Mouse (Mus musculus) myocyte (in vitro differentiated cells): Measurements from ENCODE around the gene Slco3a1.

Source experiments
- E2F4 ChIP-seq: IDR thresholded peaks from one replicate; pipeline ENCODE4 v1.6.1; 2011; ENCODE audit warnings: mild to moderate bottlenecking, control low read depth, moderate library complexity; ENCODE audit not compliant: insufficient read depth
- POLR2A ChIP-seq: IDR thresholded peaks from one replicate; pipeline ENCODE4 v1.6.1; 2011; ENCODE audit warnings: low read depth, mild to moderate bottlenecking, control low read depth, moderate library complexity; ENCODE audit not compliant: insufficient read length
- TCF12 ChIP-seq: IDR thresholded peaks from one replicate; pipeline ENCODE4 v1.6.1; 2011; ENCODE audit warnings: mild to moderate bottlenecking, control low read depth; ENCODE audit not compliant: poor library complexity, insufficient read depth, severe bottlenecking
- TCF3 ChIP-seq: IDR thresholded peaks from one replicate; pipeline ENCODE4 v1.6.1; 2011; ENCODE audit warnings: low read depth, control low read depth; ENCODE audit not compliant: insufficient read length

DNA sequence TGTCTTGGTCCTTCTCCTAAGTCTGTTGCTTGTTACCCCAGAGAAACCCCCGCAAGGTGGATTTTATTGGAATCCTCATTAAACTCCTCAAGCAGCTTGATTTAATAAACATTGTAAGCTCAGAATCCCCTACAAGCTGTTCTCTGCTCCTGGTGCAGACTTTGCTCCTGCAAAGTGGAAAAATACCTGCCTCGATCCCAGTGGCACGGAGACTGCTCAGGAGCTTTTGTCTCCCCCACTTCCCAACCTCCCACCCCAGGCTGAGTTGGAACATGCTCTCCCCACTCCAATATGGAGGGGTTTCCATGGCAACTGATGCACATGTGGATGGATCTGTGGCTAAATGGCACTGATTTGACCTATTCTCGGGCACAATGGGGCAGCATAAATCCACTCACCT, 268.0 kb downstream of the Slco3a1 start:
- TF ChIP-seq POLR2A (no peak), TCF12 (no peak), E2F4 (no peak), TCF3 (no peak)
